Mouse (Mus musculus): ENCODE data around the gene Pank2. TPM values are rescaled to one million over a fixed set of nuclear protein-coding genes. Genes with fewer than 3 reads are reported as not detected.
"Not testable (repeated sequence)": the region's sequence is repeated elsewhere in the genome, so short reads cannot be mapped to it uniquely, and the experiment has no call there.

The Pank2 gene
- polyA plus RNA-seq, 1 experiment, result 36.7 TPM

DNA sequence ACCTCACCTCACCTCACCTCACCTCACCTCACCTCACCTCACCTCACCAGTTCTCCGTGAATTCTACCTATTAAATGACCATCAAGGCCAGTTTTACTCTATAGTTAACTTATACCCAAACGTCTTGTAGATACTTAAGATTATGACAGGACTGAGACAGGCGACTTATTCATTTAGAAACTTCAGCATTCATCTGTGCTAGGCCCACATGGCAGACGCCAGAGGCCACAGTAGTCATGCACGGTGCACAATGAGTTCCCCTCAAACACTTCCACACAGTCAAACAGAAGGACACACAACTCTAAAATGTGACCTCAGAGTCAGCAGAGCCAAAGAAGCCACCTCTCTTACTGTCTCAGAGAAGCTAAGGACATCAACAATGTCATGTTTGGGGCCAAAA, 45.1 kb downstream of the Pank2 start:
- Histone ChIP-seq H3K4me3 (replicated peaks; ENCODE audit: insufficient read depth, low read depth, low read length) (no peak overlapping the region), H3K27me3 (ENCODE audit: control insufficient read depth, insufficient read depth, low read length) (no peaks in the 10 kb centered on the region), H3K27ac (ENCODE audit: insufficient read depth, low read length) (no peak overlapping the region), H3K4me1 (ENCODE audit: control insufficient read depth, insufficient read depth, low read length) (no peaks in the 10 kb centered on the region; the same call in 1 of the 2 replicates)
- no peak for DNase-seq
- 85% methylated on average over 5 of the region's 5 CpGs for WGBS
- no peak for TF ChIP-seq POLR2A (IDR thresholded peaks at IDR 0.05; ENCODE audit: borderline replicate concordance, insufficient read depth, low read length)
- no peak for TF ChIP-seq CTCF (IDR thresholded peaks at IDR 0.05; ENCODE audit: borderline replicate concordance, insufficient read depth, low read depth, low read length)

DNA sequence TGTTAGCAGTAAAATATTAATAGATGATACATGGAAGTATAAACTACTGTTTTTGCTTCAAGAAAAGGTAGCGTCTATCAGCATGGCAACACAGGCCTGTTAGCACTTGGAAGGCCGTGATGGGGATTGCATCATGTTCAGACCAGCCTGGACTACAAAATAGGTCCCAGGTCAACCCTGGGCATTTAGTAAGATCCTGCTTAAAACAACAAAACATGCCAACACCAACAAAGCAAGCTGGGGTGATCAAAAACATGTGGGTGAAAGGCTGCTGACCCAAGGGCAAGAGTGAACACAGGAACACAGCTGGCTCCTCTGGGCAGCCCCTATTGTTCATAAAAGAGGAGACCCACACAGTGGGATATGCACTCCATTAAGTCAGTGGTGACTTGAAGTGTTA, 45.5 kb downstream of the Pank2 start:
- no peaks in the 10 kb centered on the region for H3K4me1 ChIP-seq (ENCODE audit: control insufficient read depth, insufficient read depth, low read length)
- no peak overlapping the region for H3K27ac ChIP-seq (ENCODE audit: insufficient read depth, low read length)
- H3K4me3 ChIP-seq (replicated peaks; ENCODE audit: insufficient read depth, low read depth, low read length), result no peak overlapping the region
- DNase-seq, result no peak
- H3K27me3 ChIP-seq (ENCODE audit: control insufficient read depth, insufficient read depth, low read length), result no peaks in the 10 kb centered on the region
- 72% methylated on average over 2 of the region's 2 CpGs for WGBS
- TF ChIP-seq POLR2A (IDR thresholded peaks at IDR 0.05; ENCODE audit: borderline replicate concordance, insufficient read depth, low read length), result no peak
- no peak for TF ChIP-seq CTCF (IDR thresholded peaks at IDR 0.05; ENCODE audit: borderline replicate concordance, insufficient read depth, low read depth, low read length)

DNA sequence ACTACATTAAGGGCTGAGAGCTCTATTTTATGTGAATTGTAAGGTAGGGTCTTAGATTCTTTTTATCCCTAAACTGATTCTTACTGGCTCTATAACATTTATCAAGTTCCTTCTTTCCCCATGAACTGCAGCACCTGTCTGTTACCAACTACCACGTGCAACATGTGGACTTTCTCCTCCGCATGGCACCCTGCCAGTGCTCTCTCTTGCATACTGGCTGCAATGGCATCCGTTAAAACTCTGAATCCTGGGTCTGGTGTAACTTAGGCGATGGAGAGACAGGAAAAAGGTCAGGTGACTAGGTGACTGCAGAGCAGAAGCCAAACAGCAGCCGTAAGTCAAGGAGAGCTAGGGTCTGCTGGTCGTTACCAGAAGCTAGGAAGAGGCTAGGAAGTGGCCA, 47.0 kb downstream of the Pank2 start:
- WGBS, result 63% methylated on average over 6 of the region's 6 CpGs
- Histone ChIP-seq H3K27me3 (ENCODE audit: control insufficient read depth, insufficient read depth, low read length) (no peaks in the 10 kb centered on the region), H3K27ac (ENCODE audit: insufficient read depth, low read length) (no peak overlapping the region), H3K4me3 (replicated peaks; ENCODE audit: insufficient read depth, low read depth, low read length) (no peak overlapping the region), H3K4me1 (ENCODE audit: control insufficient read depth, insufficient read depth, low read length) (no peaks in the 10 kb centered on the region)
- TF ChIP-seq CTCF (IDR thresholded peaks at IDR 0.05; ENCODE audit: borderline replicate concordance, insufficient read depth, low read depth, low read length) (no peak), POLR2A (IDR thresholded peaks at IDR 0.05; ENCODE audit: borderline replicate concordance, insufficient read depth, low read length) (no peak)
- no peak for DNase-seq

DNA sequence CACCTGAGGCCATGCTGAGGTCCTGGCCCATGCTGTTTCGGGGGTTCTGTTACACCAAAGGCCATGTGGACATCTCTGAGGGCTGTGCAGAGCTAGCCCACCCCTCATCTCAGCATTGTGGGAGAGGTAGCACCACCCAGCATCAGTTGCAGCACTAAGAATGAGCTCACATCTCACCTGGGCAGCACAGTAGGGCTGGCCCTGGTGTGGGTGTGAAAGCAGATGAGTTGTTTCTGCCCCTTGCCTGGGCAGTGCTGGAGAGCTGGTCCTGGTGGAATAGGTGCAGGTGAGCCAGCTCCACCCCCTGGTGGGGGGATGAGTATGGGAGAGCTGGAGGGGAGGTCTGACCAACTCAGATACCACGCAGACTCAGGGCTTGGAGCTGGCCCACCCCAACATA, 53.9 kb downstream of the Pank2 start:
- TF ChIP-seq CTCF (IDR thresholded peaks at IDR 0.05; ENCODE audit: borderline replicate concordance, insufficient read depth, low read depth, low read length) (no peak), POLR2A (IDR thresholded peaks at IDR 0.05; ENCODE audit: borderline replicate concordance, insufficient read depth, low read length) (no peak)
- WGBS, result 91% methylated on average over 2 of the region's 2 CpGs
- H3K27me3 ChIP-seq (ENCODE audit: control insufficient read depth, insufficient read depth, low read length), result no peaks in the 10 kb centered on the region

DNA sequence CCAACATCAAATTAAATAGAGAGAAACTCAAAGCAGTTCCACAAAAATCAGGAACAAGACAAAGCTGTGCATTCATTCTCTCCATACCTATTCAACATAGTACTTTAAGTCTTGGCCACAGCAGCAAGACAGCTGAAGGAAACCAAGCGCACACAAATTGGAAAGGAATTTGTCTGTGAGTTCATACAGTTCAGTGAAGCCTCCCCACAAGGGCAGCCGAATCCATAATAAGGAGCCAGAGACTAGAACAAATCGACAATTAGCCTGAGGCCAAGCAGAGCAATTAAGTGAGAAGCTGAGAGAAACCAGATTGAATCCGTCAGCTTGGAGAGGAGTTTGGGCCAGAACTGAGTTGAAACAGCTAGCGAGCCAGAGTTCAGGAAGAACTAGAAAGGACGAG, 57.1 kb downstream of the Pank2 start:
- H3K27ac ChIP-seq (ENCODE audit: insufficient read depth, low read length), result no peak overlapping the region
- no peaks in the 10 kb centered on the region for H3K27me3 ChIP-seq (ENCODE audit: control insufficient read depth, insufficient read depth, low read length)
- no peak overlapping the region for H3K4me3 ChIP-seq (replicated peaks; ENCODE audit: insufficient read depth, low read depth, low read length)
- TF ChIP-seq POLR2A (IDR thresholded peaks at IDR 0.05; ENCODE audit: borderline replicate concordance, insufficient read depth, low read length), result no peak
- no peak for TF ChIP-seq CTCF (IDR thresholded peaks at IDR 0.05; ENCODE audit: borderline replicate concordance, insufficient read depth, low read depth, low read length)
- WGBS, result 74% methylated on average over 6 of the region's 6 CpGs
- H3K4me1 ChIP-seq (ENCODE audit: control insufficient read depth, insufficient read depth, low read length), result no peaks in the 10 kb centered on the region; the same call in 1 of the 2 replicates
- DNase-seq, result no peak

More for the DNA sequence above, 53.9 kb downstream of the Pank2 start:
- Histone ChIP-seq H3K27ac (ENCODE audit: insufficient read depth, low read length) (no peak overlapping the region), H3K4me1 (ENCODE audit: control insufficient read depth, insufficient read depth, low read length) (no peaks in the 10 kb centered on the region; the same call in 1 of the 2 replicates), H3K4me3 (replicated peaks; ENCODE audit: insufficient read depth, low read depth, low read length) (no peak overlapping the region)
- DNase-seq, result no peak

DNA sequence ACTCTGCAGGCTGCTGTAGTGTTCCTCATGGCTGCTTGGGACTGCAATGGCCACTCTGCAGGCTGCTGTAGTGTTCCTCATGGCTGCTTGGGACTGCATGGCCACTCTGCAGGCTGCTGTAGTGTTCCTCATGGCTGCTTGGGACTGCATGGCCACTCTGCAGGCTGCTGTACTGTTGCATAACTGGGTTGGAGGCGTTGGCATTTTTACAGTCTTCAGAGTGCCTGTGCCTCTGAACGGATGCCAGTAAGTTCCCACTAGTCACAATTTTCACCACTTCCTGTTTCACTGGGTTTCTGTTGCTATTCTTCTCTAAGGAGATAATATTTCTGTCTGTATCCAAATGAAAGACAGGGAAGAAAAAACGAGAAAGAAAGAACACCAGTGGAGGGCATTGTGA, 58.9 kb downstream of the Pank2 start:
- peak; percentile 53 to 80 for DNase-seq
- 3% methylated on average over 3 of the region's 3 CpGs for WGBS
- H3K27me3 ChIP-seq (ENCODE audit: control insufficient read depth, insufficient read depth, low read length); H3K4me3 ChIP-seq (replicated peaks; ENCODE audit: insufficient read depth, low read depth, low read length); H3K4me1 ChIP-seq (ENCODE audit: control insufficient read depth, insufficient read depth, low read length): not testable (repeated sequence)
- peak overlapping the region; percentile 63; the same call in 1 of the 2 replicates for H3K27ac ChIP-seq (ENCODE audit: insufficient read depth, low read length)

DNA sequence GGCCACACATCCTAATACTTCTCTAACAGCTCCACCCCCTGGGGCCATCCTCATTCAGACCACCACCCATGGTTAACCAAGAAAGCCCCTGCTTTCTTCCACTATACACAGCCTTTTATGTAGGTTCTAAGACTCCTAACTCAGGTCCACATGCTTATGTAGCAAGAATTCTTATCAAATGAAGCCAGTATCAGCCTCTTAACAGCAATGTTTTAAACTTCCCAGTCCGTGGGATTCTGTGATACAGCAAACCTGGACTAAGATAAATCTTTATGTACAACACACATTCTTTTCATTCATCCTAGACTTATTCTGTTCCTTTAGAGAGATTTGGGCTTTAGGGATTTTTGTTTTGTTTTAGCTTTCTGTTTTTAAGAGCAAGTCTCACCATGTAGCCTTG, 61.4 kb downstream of the Pank2 start:
- H3K27me3 ChIP-seq (ENCODE audit: control insufficient read depth, insufficient read depth, low read length), result no peaks in the 10 kb centered on the region
- WGBS, result 91% methylated on average over 1 of the region's 1 CpGs
- no peak for DNase-seq
- TF ChIP-seq CTCF (IDR thresholded peaks at IDR 0.05; ENCODE audit: borderline replicate concordance, insufficient read depth, low read depth, low read length), result no peak
- TF ChIP-seq POLR2A (IDR thresholded peaks at IDR 0.05; ENCODE audit: borderline replicate concordance, insufficient read depth, low read length), result no peak
- H3K27ac ChIP-seq (ENCODE audit: insufficient read depth, low read length), result no peak overlapping the region
- H3K4me1 ChIP-seq (ENCODE audit: control insufficient read depth, insufficient read depth, low read length), result no peaks in the 10 kb centered on the region; the same call in 1 of the 2 replicates
- H3K4me3 ChIP-seq (replicated peaks; ENCODE audit: insufficient read depth, low read depth, low read length), result no peak overlapping the region

DNA sequence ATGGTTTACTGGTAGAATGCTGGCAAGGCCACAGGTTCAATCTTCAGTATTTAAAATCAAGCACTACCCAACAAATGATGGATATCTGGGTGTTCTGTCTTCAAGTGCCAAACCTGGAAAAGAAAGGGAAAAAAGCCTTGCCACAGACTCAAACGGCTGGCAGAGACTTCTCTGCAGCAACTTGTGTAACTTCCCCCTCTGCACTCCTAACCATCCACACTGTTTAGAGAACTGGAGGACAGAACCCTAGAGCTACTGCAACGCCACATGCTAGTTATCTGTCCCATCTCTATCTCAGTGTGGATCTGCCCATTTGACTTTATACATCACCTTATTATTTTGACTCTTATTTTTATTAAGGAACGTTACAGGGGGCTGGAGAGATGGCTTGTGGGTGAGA, 63.7 kb downstream of the Pank2 start:
- Histone ChIP-seq H3K27me3 (ENCODE audit: control insufficient read depth, insufficient read depth, low read length) (no peaks in the 10 kb centered on the region), H3K27ac (ENCODE audit: insufficient read depth, low read length) (no peak overlapping the region)
- TF ChIP-seq POLR2A (IDR thresholded peaks at IDR 0.05; ENCODE audit: borderline replicate concordance, insufficient read depth, low read length) (no peak), CTCF (IDR thresholded peaks at IDR 0.05; ENCODE audit: borderline replicate concordance, insufficient read depth, low read depth, low read length) (no peak)

More for the DNA sequence above, 63.7 kb downstream of the Pank2 start:
- Histone ChIP-seq H3K4me1 (ENCODE audit: control insufficient read depth, insufficient read depth, low read length) (no peaks in the 10 kb centered on the region; the same call in 1 of the 2 replicates), H3K4me3 (replicated peaks; ENCODE audit: insufficient read depth, low read depth, low read length) (no peak overlapping the region)
- WGBS, result 60% methylated on average over 3 of the region's 3 CpGs
- DNase-seq, result no peak
